Mouse (Mus musculus): Measurements from ENCODE around the gene Aox1.
"Not testable (repeated sequence)": the region's sequence is repeated elsewhere in the genome, so short reads cannot be mapped to it uniquely, and the experiment has no call there.

Gene Aox1

DNA sequence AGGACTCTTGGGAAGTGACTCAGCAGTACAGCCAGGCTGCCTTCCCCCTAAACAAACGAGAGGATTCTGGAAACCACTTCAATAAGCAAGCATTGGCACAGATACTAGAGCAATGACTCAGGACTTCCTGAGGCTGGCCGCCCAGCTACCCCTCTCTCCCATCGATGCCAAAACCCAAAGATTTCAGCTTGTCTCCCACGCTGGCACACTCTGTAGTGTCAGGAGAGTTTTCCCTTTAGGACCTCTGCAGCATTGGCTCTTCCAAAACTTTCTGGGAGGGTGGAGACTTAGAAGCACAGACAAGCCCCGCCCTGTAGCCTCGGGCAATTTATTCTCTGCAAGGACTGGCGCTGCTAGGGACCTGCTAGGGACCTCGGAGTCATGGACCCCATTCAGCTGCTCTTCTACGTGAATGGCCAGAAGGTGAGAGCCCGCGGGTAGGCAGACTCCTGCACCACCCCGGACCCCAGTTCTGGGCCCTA lies at the start of gene Aox1:
Aox1 (plus strand) TSS at position 296 of the 482 bp plus-strand sequence.
- DNase-seq (ENCODE audit: low spot score): peak; percentile 71

GRCm38 (mm10) chr1:57989052-57989600 lies 40.6 kb upstream of the Aox1 start:
- DNase-seq (ENCODE audit: low spot score): no peak

- no peak for DNase-seq (ENCODE audit: low spot score)
Observed at GRCm38 (mm10) chr1:57991277-57991676, 38.5 kb upstream of the Aox1 start.

DNA sequence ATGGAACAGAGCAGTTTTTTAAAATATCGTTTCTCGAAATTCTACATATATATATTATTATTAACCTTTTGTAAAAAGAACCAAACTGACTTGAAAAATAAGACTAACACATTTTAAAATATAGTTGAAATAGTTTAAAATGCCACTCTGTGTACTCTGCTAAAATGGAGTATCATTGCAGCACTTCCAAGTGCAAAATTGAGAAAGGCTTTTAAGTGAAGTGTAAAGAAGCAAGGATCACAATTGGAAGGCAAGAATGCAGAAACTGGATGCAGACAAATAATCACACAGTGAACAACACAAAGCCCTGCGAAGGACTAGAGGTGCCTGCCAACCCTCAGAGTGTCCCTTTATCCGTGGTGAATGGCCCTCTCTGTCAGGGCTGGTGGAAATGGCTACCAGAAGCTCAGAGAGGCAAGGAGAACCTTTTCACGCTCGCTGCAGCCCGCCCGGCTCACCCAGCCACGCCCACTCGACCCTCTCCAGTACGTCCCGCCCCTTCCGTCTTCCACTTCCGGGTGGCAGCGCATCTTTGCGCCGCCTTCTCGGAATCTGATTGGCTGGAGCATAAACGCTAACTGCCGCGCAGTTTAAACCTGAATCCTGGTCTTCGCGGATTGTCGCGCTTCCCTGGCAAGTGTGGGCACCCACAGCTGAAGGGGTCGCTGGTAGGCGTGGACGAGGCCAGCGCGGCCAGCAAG lies 34.1 kb upstream of the Aox1 start, which contains the start of gene Sgo2a:
Sgo2a (plus strand) TSS at position 540 of the 701 bp plus-strand sequence.
- DNase-seq (ENCODE audit: low spot score): peak; percentile 94

DNA sequence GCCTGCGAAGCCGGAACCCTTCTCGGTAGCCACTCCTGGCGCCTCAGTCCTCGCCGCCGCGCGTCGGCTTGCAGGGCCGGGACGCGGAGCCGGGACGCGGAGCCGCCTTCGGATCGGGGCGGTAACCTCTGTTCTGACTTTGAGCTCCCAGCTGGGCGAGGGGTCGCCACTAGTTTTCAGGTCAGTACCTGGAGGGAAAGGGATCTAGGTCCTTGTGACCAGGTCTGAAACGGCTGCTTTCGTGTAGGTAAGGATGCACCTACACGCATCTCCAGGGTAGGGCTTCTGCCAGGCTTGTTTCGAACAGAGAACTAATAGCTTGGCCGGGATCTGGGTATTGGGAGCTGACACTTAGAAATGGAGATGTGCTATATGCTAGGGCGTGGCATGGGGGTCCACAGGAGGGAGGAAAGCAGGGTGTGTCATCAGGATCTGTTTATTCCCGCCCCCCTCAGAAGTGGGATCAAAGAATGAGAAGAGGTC lies 33.6 kb upstream of the Aox1 start:
- peak; percentile 11 for DNase-seq (ENCODE audit: low spot score)

- no peak for DNase-seq (ENCODE audit: low spot score)
Observed at GRCm38 (mm10) chr1:57998146-57998545, 31.6 kb upstream of the Aox1 start.

DNA sequence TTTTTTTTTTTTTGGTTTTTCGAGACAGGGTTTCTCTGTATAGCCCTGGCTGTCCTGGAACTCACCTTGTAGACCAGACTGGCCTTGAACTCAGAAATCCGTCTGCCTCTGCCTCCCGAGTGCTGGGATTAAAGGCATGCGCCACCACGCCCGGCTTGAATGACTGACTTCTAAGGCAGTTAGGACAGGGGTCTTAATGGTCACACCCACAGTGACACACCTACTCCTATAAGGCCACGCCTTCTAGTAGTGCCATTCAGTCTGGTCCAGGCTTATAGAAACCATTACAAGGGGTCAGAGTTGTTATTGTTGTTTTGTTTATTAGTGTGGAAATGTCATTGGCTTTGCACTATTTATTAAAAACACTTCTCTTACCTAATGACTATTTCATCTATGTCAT lies 23.3 kb upstream of the Aox1 start:
- DNase-seq (ENCODE audit: low spot score): not testable (repeated sequence)

GRCm38 (mm10) chr1:58018856-58019255 lies 10.9 kb upstream of the Aox1 start, which contains the start of gene Kctd18:
TSS of gene Kctd18 (minus strand) at chr1:58018956.
- DNase-seq (ENCODE audit: low spot score): no peak

DNA sequence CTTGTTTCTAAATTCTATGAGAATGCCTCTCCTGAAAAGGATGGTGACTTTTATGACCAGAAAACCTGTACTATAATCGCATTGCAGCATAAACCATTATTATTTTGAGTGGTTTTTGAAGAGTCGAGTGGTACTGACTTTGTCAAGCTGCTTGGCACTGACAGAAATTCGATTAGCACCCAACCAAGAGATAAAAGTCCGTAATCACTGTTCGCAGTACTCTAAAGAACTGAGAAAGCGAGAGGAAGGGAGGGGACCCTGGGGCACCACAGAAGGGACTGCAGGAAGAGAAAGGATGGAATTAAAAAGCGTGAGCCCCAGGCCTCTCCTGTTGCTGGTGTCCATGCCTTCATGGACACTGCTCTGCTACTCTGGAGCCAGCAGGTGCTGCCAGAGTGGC lies 2.0 kb upstream of the Aox1 start:
- peak; percentile 15 for DNase-seq (ENCODE audit: low spot score)

- peak; percentile 67 for DNase-seq (ENCODE audit: low spot score)
Observed at GRCm38 (mm10) chr1:58030156-58030871, 583 bp downstream of the Aox1 start.

GRCm38 (mm10) chr1:58031160-58031769 lies 1.5 kb downstream of the Aox1 start:
- DNase-seq (ENCODE audit: low spot score): peak; percentile 84

GRCm38 (mm10) chr1:58037306-58037705 lies 7.6 kb downstream of the Aox1 start:
- DNase-seq (ENCODE audit: low spot score): not testable (repeated sequence)

DNA sequence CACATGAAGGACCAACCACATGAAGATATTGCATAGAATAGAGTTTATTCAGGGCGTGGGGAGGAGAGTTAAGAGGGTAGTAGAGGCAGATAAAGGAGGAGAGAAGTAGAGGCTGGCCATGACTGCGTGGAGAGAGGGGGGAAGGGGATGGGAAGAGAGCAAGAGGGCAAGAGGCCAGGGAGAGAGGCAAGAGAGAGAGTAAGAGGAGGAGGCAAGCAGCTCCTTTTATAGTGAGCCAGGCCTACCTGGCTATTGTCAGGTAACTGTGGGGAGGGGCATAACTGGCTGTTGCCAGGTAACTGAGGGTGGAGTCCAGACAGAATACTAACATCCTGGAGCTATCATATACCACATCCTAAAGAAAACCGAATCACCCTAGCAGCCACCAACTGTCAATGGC lies 15.3 kb downstream of the Aox1 start:
- no peak for DNase-seq (ENCODE audit: low spot score)

DNA sequence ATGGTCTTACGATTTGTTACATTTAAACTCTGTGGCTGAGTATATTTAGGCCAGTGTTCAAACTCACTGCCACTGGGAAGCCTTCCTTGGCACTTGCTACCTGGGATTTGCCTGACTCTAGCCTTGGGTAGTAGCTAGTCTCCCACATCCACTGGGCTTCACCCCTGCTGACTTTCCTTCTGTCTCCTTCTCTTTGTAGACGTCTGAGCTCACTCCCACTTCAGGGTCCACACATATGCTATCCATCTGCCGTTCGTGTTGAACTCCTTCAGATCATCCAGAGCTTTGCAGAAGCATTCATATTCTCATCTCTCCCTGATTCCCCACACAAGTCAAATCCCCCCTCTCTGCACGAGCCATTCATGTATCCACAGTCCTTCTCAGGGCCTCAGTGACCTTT lies 15.8 kb downstream of the Aox1 start:
- no peak for DNase-seq (ENCODE audit: low spot score)

- DNase-seq (ENCODE audit: low spot score): no peak
Observed at GRCm38 (mm10) chr1:58046721-58047290, 17.1 kb downstream of the Aox1 start.

GRCm38 (mm10) chr1:58049126-58049525 lies 19.4 kb downstream of the Aox1 start:
- no peak for DNase-seq (ENCODE audit: low spot score)

DNA sequence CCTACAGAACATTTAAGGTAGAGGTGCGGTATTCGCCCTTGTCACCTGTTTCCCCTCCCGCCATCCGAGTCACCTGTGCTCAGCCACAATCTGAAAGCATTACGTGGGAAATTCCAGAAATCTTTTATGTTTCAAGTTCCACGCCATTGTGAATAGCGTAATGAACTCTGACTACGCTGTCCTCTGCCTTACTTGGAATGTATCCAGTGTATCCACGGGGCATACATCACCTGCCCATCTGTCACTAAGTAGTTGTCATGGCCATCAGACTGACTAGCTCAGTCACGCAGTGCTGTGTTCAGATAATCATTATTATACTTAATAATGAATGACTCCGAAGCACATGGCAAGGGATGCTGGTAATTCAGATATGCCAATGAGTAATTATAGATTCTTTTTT lies 25.9 kb downstream of the Aox1 start:
- no peak for DNase-seq (ENCODE audit: low spot score)

- no peak for DNase-seq (ENCODE audit: low spot score)
Observed at GRCm38 (mm10) chr1:58056074-58056807, 26.5 kb downstream of the Aox1 start.

- DNase-seq (ENCODE audit: low spot score): no peak
Observed at GRCm38 (mm10) chr1:58056939-58057338, 27.2 kb downstream of the Aox1 start.

DNA sequence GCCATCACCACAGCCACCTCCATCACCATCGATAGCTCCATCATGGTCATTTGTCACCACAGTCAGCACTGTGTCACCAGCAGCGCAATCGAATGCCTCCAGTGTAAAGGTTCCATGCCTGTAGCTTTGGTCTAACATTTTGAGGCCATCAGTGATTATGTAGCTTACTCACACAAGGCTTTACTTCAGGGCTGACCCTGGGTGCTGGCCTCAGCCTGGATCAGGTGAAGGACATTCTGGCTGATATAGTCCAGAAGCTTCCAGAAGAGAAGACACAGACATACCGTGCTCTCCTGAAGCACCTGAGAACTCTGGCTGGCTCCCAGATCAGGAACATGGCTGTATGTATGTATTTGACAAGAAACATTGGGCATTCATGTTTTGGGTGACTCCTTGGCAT lies 29.1 kb downstream of the Aox1 start:
- DNase-seq (ENCODE audit: low spot score): no peak

- no peak for DNase-seq (ENCODE audit: low spot score)
Observed at GRCm38 (mm10) chr1:58062131-58062530, 32.4 kb downstream of the Aox1 start.
